Comparison of ENCODE assay signal across 8 mouse cellular contexts in the genomic region with DNA sequence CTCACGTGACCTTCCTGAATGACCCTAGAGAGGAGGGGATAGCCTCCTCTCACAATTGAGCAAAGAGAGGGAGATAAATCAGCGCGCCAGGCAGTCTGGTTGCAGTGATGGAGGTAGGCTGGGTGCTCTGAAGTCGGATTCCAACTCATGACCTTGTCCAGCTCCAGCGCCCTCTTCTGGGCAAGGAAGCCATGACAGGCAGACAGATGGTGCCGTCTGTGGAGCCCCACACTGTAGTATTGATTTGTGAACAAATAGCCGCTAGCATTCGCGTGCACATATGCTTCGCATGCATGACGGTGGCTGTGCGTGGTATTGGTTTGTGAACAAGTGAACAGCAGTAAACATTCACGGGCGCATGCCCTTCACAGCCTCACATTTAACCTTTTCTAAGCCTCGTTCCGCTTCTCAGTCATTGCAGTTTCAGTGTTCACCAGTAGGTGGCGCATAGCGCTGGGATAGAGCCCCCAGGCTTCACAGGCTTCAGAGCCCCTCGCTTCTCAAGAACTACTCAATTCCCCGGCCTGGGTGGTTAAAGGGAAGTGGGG. TPM values are rescaled to one million over a fixed set of nuclear protein-coding genes. Genes with fewer than 3 reads are reported as not detected.
A peak's percentile ranks its signal among the peaks of the same experiment; 100 is the strongest.
DNase-seq lines count a peak whose midpoint lies in the region; ATAC-seq and TF ChIP-seq lines count a peak whose summit lies in the region.

No protein-coding gene starts in this region.

- peak; percentile 86 for TF ChIP-seq CTCF in gastrocnemius, adult 2 months (IDR thresholded peaks at IDR 0.05)
- peak; percentile 95 for TF ChIP-seq CTCF in hindbrain, postnatal 0 days (IDR thresholded peaks at IDR 0.05; ENCODE audit: low read depth)
- TF ChIP-seq CTCF in left cerebral cortex, adult 2 months (IDR thresholded peaks at IDR 0.05), result peak; percentile 92

- H3K4me2 ChIP-seq in hindbrain, postnatal 0 days (ENCODE audit: low read depth, low read length), result peak overlapping the region; percentile 65

- peak overlapping the region; percentile 67 for H3K4me3 ChIP-seq in gastrocnemius, adult 2 months
- peak overlapping the region; percentile 43 for H3K4me3 ChIP-seq in hindbrain, postnatal 0 days (ENCODE audit: low read length)
- peak overlapping the region; percentile 38 for H3K4me3 ChIP-seq in left cerebral cortex, adult 2 months
- peak overlapping the region; percentile 28 for H3K4me3 ChIP-seq in macrophage (ENCODE audit: inconsistent target)

- H3K9me3 ChIP-seq in hindbrain, postnatal 0 days (ENCODE audit: low read length), result no peaks in the 10 kb centered on the region

- H3K27me3 ChIP-seq in hindbrain, postnatal 0 days (ENCODE audit: insufficient read depth, low read length), result no peaks in the 10 kb centered on the region

- H3K79me2 ChIP-seq in macrophage (ENCODE audit: inconsistent target), result no peaks in the 10 kb centered on the region

- 5% methylated on average over 20 of the region's 20 CpGs for WGBS in hindbrain, postnatal 0 days
- 6% methylated on average over 18 of the region's 20 CpGs for WGBS in macrophage (ENCODE audit: missing documents)

- ATAC-seq in activated CD4-positive, CD25-positive, alpha-beta regulatory T cell, adult 4 months, result peak; percentile 78
- peak; percentile 87 for ATAC-seq in common myeloid progenitor, adult 5-6 weeks (replicated peaks; ENCODE audit: low read depth, poor library complexity, severe bottlenecking)
- peak; percentile 89 for ATAC-seq in hindbrain, postnatal 0 days

- peaks cover 4% of the 10 kb centered on the region; the same call in 1 of the 2 replicates for H3K4me1 ChIP-seq in hindbrain, postnatal 0 days (ENCODE audit: insufficient read depth, low read length)

- H3K27ac ChIP-seq in gastrocnemius, adult 2 months, result peak overlapping the region; percentile 46; the same call in 1 of the 2 replicates
- H3K27ac ChIP-seq in hindbrain, postnatal 0 days, result no peak overlapping the region
- peak overlapping the region; percentile 84 for H3K27ac ChIP-seq in left cerebral cortex, adult 2 months
- H3K27ac ChIP-seq in macrophage, result no peak overlapping the region

- intact Hi-C loops in gastrocnemius, adult 2 months (cut with DNase I), result loop anchor here (2.0 kb wide), 1 partner anchor 87 kb away; no protein-coding TSS in a partner anchor
- intact Hi-C loops in left cerebral cortex, adult 2 months (cut with DNase I), result loop anchor here (1.0 to 10.0 kb wide), 2 partner anchors 87 to 1583 kb away; no protein-coding TSS in a partner anchor

- peak overlapping the region; percentile 51; the same call in 1 of the 2 replicates for H3K9ac ChIP-seq in hindbrain, postnatal 0 days (replicated peaks; ENCODE audit: low read length)

- H3K36me3 ChIP-seq in hindbrain, postnatal 0 days (ENCODE audit: insufficient read depth, low read length), result no peaks in the 10 kb centered on the region
- H3K36me3 ChIP-seq in macrophage (ENCODE audit: inconsistent target), result no peaks in the 10 kb centered on the region

- DNase-seq in gastrocnemius, adult 2 months, result peak; percentile 79
- DNase-seq in hindbrain, postnatal 0 days (ENCODE audit: low spot score), result peak; percentile 94
- DNase-seq in left cerebral cortex, adult 2 months (ENCODE audit: extremely low spot score in 1 of 2, low spot score in 2 of 2), result peak; percentile 80 to 86
- DNase-seq in right cerebral cortex, adult 18-20 months, result peak; percentile 81
- peak; percentile 67 for DNase-seq in urinary bladder, adult 2 months (ENCODE audit: low spot score)

RNA-seq across cellular contexts. Expression of gene Gucy2g, which starts 22.8 kb away (rescaled TPM):
- not detected for polyA plus RNA-seq in activated CD4-positive, CD25-positive, alpha-beta regulatory T cell, adult 4 months (2017; shearing (Covaris generic))
- 0.05 TPM in 1 of 2 replicates, not detected in the other for total RNA-seq in common myeloid progenitor, adult 5-6 weeks (2017)
- total RNA-seq in gastrocnemius, adult 2 months (2021), result under 1 TPM; 0.15 to 0.39 TPM
- total RNA-seq in hindbrain, postnatal 0 days (2014; rRNA removed), result not detected in 2 replicates
- polyA plus RNA-seq in hindbrain, postnatal 0 days (2015; fragmentation: Nextera tagmentation; extraction: Ambion mirVana), result 0.09 and 0.10 TPM in 2 replicates
- total RNA-seq in left cerebral cortex, adult 2 months (2021), result 1 to 10 TPM; 3.3 to 3.5 TPM
- under 1 TPM in 2 of 26 experiments, not detected in 24; 0.22 to 0.27 TPM for total RNA-seq in macrophage (2018; cell fraction: chromatin; rRNA removed)
- total RNA-seq in macrophage (2018; cell fraction: cytosol; rRNA removed), result not detected
- total RNA-seq in macrophage (2018; cell fraction: nucleus; rRNA removed), result under 1 TPM in 1 of 26 experiments, not detected in 25; 0.12 TPM
- not detected in 3 replicates for polyA plus RNA-seq in macrophage (2018)
- 0.14 and 0.22 TPM in 2 replicates for polyA plus RNA-seq in urinary bladder, adult 2 months (2012; rRNA removed)

RNA-seq across cellular contexts. Expression of gene Acsl5, which starts 33.5 kb away (rescaled TPM):
- 10 to 100 TPM; 65.4 to 98.0 TPM for polyA plus RNA-seq in activated CD4-positive, CD25-positive, alpha-beta regulatory T cell, adult 4 months (2017; shearing (Covaris generic))
- total RNA-seq in common myeloid progenitor, adult 5-6 weeks (2017), result 149 and 265 TPM in 2 replicates
- 1 to 10 TPM; 2.9 to 6.3 TPM for total RNA-seq in gastrocnemius, adult 2 months (2021)
- total RNA-seq in hindbrain, postnatal 0 days (2014; rRNA removed), result 12.3 and 13.2 TPM in 2 replicates
- polyA plus RNA-seq in hindbrain, postnatal 0 days (2015; fragmentation: Nextera tagmentation; extraction: Ambion mirVana), result 15.6 and 19.1 TPM in 2 replicates
- total RNA-seq in left cerebral cortex, adult 2 months (2021), result 10 to 100 TPM; 52.0 to 57.0 TPM
- total RNA-seq in macrophage (2018; cell fraction: chromatin; rRNA removed), result 100 to 1,000 TPM in 1 of 26 experiments, 10 to 100 TPM in 25; 27.1 to 104 (median 54.3) TPM
- total RNA-seq in macrophage (2018; cell fraction: cytosol; rRNA removed), result 100 to 1,000 TPM in 7 of 26 experiments, 10 to 100 TPM in 19; 55.2 to 130 (median 75.1) TPM
- 10 to 100 TPM; 29.1 to 90.5 (median 52.7) TPM for total RNA-seq in macrophage (2018; cell fraction: nucleus; rRNA removed)
- 48.7 to 121 TPM (median 77.5 TPM) in 3 replicates for polyA plus RNA-seq in macrophage (2018)
- 47.9 and 50.6 TPM in 2 replicates for polyA plus RNA-seq in urinary bladder, adult 2 months (2012; rRNA removed)

RNA-seq across cellular contexts. Expression of gene Tectb, which starts 37.7 kb away (rescaled TPM):
- polyA plus RNA-seq in activated CD4-positive, CD25-positive, alpha-beta regulatory T cell, adult 4 months (2017; shearing (Covaris generic)), result not detected
- not detected in 2 replicates for total RNA-seq in common myeloid progenitor, adult 5-6 weeks (2017)
- not detected for total RNA-seq in gastrocnemius, adult 2 months (2021)
- total RNA-seq in hindbrain, postnatal 0 days (2014; rRNA removed), result 0.10 TPM in 1 of 2 replicates, not detected in the other
- polyA plus RNA-seq in hindbrain, postnatal 0 days (2015; fragmentation: Nextera tagmentation; extraction: Ambion mirVana), result 0.10 and 0.13 TPM in 2 replicates
- total RNA-seq in left cerebral cortex, adult 2 months (2021), result not detected
- total RNA-seq in macrophage (2018; cell fraction: chromatin; rRNA removed), result not detected
- total RNA-seq in macrophage (2018; cell fraction: cytosol; rRNA removed), result not detected
- not detected for total RNA-seq in macrophage (2018; cell fraction: nucleus; rRNA removed)
- polyA plus RNA-seq in macrophage (2018), result not detected in 3 replicates
- 0.29 and 0.50 TPM in 2 replicates for polyA plus RNA-seq in urinary bladder, adult 2 months (2012; rRNA removed)

Comparison
In these comparisons a context has a peak if more than half of its experiments do, and no peak if none do; other contexts are left out.
1. H3K27ac ChIP-seq: peak in gastrocnemius, adult 2 months (single experiment) and left cerebral cortex, adult 2 months (single experiment); none in hindbrain, postnatal 0 days (single experiment) and macrophage (single experiment).
2. Peak in every context shown above with its lines, with median percentiles within 50 percentile points of each other: ATAC-seq, DNase-seq, H3K4me3 ChIP-seq and CTCF ChIP-seq.